Mouse (Mus musculus) CH12.LX (cell line): ENCODE measurements around the gene Acd. TPM values are rescaled to one million over a fixed set of nuclear protein-coding genes. Genes with fewer than 3 reads are reported as not detected.

Source experiments
- DNase-seq: peaks from one replicate; pipeline ENCODE4 v3.0.0-alpha.2; 2013; ENCODE audit errors: extremely low read depth
- H3K27ac ChIP-seq: 2 replicates; pipeline ENCODE4 v1.5.1; 2012; ENCODE audit warnings: low read depth, mild to moderate bottlenecking, control low read depth, moderate library complexity; ENCODE audit not compliant: insufficient read depth
- H3K27me3 ChIP-seq: replicated peaks from 2 replicates; pipeline ENCODE3; 2012; ENCODE audit warnings: inconsistent platforms
- H3K36me3 ChIP-seq, 2 experiments: replicated peaks in 1 of 2; 2 replicates each; pipeline versions ENCODE3 to v1.6.1; 2012; ENCODE audit warnings: inconsistent platforms in 1 of 2, low read length in 1 of 2, mild to moderate bottlenecking in 1 of 2, mixed read lengths in 1 of 2, moderate library complexity in 1 of 2; ENCODE audit not compliant: control insufficient read depth in 1 of 2, insufficient read depth in 1 of 2
- H3K4me1 ChIP-seq, 2 experiments: 2 replicates each; pipeline ENCODE4 v1.6.1; 2012; ENCODE audit warnings: inconsistent platforms in 1 of 2, moderate library complexity in 1 of 2; ENCODE audit not compliant: insufficient read depth in 2 of 2, control insufficient read depth in 1 of 2
- H3K4me2 ChIP-seq: 2 replicates; pipeline ENCODE4 v1.6.1; 2012; ENCODE audit warnings: low read depth, mild to moderate bottlenecking, control low read depth; ENCODE audit not compliant: poor library complexity, insufficient read depth, severe bottlenecking
- H3K4me3 ChIP-seq, 3 experiments: fragments of 150-350 bp in 1 of 3; sonication (generic) in 1 of 3; replicated peaks in 1 of 3; 2 replicates each; pipeline versions ENCODE3 to v1.5.1; 2011 to 2012; ENCODE audit warnings: low read depth in 2 of 3, low read length in 2 of 3, mild to moderate bottlenecking in 2 of 3, moderate library complexity in 2 of 3, control low read depth in 1 of 3, improper control_type of control experiment in 1 of 3, inconsistent platforms in 1 of 3, mixed read lengths in 1 of 3; ENCODE audit not compliant: poor library complexity in 1 of 3
- H3K79me2 ChIP-seq: replicated peaks from 2 replicates; pipeline ENCODE4 v1.6.1; 2012; ENCODE audit warnings: mild to moderate bottlenecking, moderate library complexity; ENCODE audit not compliant: control insufficient read depth, poor library complexity, insufficient read depth, severe bottlenecking; ENCODE audit errors: extremely low read depth
- H3K9ac ChIP-seq: 2 replicates; pipeline ENCODE4 v1.6.1; 2012; ENCODE audit warnings: low read depth, mild to moderate bottlenecking, control low read depth, moderate library complexity; ENCODE audit not compliant: insufficient read depth
- H3K9me3 ChIP-seq: replicated peaks from 2 replicates; pipeline ENCODE3; 2012; ENCODE audit warnings: low read length, inconsistent platforms, mixed read lengths
- CHD1 ChIP-seq: IDR thresholded peaks from 2 replicates; pipeline ENCODE4 v1.6.1; 2012; ENCODE audit warnings: low read depth, low read length, improper control_type of control experiment, inconsistent platforms
- CHD2 ChIP-seq: IDR thresholded peaks from 2 replicates; pipeline ENCODE4 v1.6.1; 2011; ENCODE audit warnings: low read length, improper control_type of control experiment
- HCFC1 ChIP-seq: IDR thresholded peaks from 2 replicates; pipeline ENCODE4 v1.6.1; 2012; ENCODE audit warnings: low read depth, mild to moderate bottlenecking, inconsistent platforms, low read length, improper control_type of control experiment
- JUN ChIP-seq: IDR thresholded peaks from 2 replicates; pipeline ENCODE4 v1.6.1; 2011; ENCODE audit warnings: low read depth, mild to moderate bottlenecking, low read length, improper control_type of control experiment, moderate library complexity; ENCODE audit not compliant: insufficient read depth
- JUND ChIP-seq: conservative IDR thresholded peaks from 2 replicates; pipeline ENCODE4 v1.6.1; 2011; ENCODE audit warnings: low read depth, low read length, improper control_type of control experiment
- KAT2A ChIP-seq: IDR thresholded peaks from 2 replicates; pipeline ENCODE4 v1.6.1; 2012; ENCODE audit warnings: low read length, improper control_type of control experiment, inconsistent platforms; ENCODE audit not compliant: insufficient replicate concordance
- MAFK ChIP-seq: IDR thresholded peaks from 2 replicates; pipeline ENCODE4 v1.6.1; 2011; ENCODE audit warnings: low read length, improper control_type of control experiment; ENCODE audit not compliant: insufficient replicate concordance
- MAX ChIP-seq: IDR thresholded peaks from 2 replicates; pipeline ENCODE4 v1.6.1; 2011; ENCODE audit warnings: low read length, improper control_type of control experiment
- NELFE ChIP-seq: IDR thresholded peaks from 2 replicates; pipeline ENCODE4 v1.6.1; 2011; ENCODE audit warnings: low read depth, low read length, improper control_type of control experiment
- PAX5 ChIP-seq: IDR thresholded peaks from 2 replicates; pipeline ENCODE4 v1.6.1; 2012; ENCODE audit warnings: low read length, inconsistent platforms, mixed read lengths
- POLR2A ChIP-seq: IDR thresholded peaks from 2 replicates; pipeline ENCODE4 v1.6.1; 2011; ENCODE audit warnings: low read depth, mild to moderate bottlenecking, improper control_type of control experiment, low read length
- RAD21 ChIP-seq: IDR thresholded peaks from 2 replicates; pipeline ENCODE4 v1.6.1; 2011; ENCODE audit warnings: low read depth, mild to moderate bottlenecking, low read length, improper control_type of control experiment, moderate library complexity
- TBP ChIP-seq: conservative IDR thresholded peaks from 2 replicates; pipeline ENCODE4 v1.6.1; 2011; ENCODE audit warnings: low read depth, low read length, improper control_type of control experiment
- UBTF ChIP-seq: IDR thresholded peaks from 2 replicates; pipeline ENCODE4 v1.6.1; 2012; ENCODE audit warnings: low read depth, mild to moderate bottlenecking, inconsistent platforms, low read length, improper control_type of control experiment, moderate library complexity
- USF1 ChIP-seq: IDR thresholded peaks from 2 replicates; pipeline ENCODE4 v1.6.1; 2014; ENCODE audit warnings: low read depth, mild to moderate bottlenecking, inconsistent platforms, low read length, improper control_type of control experiment
- ZMIZ1 ChIP-seq: IDR thresholded peaks from 2 replicates; pipeline ENCODE4 v1.6.1; 2012; ENCODE audit warnings: low read depth, mild to moderate bottlenecking, inconsistent platforms, low read length, improper control_type of control experiment
- dilution Hi-C: fragments of 300-500 bp; cut with MboI; formaldehyde crosslinking; loops from 2 replicates; pipeline ENCODE4 v1.14.3; 2020; ENCODE audit warnings: low sequenced_read_pairs; ENCODE audit not compliant: extremely low pct_unique_long_range_greater_than_20kb, extremely low pct_ligation_motif_present
- in situ Hi-C: fragments of 300-500 bp; cut with MboI; formaldehyde crosslinking; loops from 3 replicates; pipeline ENCODE4 v1.14.3; 2019; ENCODE audit warnings: low sequenced_read_pairs, low pct_ligation_motif_present, low pct_unique_long_range_greater_than_20kb, mixed read lengths
- polyA plus RNA-seq: library from polyadenylated mRNA; unstranded; fragments of >175 nt; gene quantifications from 2 replicates; pipeline ENCODE4 v1.2.1, GENCODE M21; 2012; ENCODE audit warnings: low read depth; ENCODE audit not compliant: insufficient read length
- total RNA-seq, 2 experiments: library from RNA; depleted of rRNA; stranded (reverse); fragments of 300-350 nt in 1 of 2; fragments of >200 nt in 1 of 2; gene quantifications; 2 replicates each; pipeline ENCODE4 v1.2.3; 2012 to 2014

The Acd gene
- total and polyA plus RNA-seq, 3 experiments = 5.2 to 40.0 (median 11.9) TPM

DNA sequence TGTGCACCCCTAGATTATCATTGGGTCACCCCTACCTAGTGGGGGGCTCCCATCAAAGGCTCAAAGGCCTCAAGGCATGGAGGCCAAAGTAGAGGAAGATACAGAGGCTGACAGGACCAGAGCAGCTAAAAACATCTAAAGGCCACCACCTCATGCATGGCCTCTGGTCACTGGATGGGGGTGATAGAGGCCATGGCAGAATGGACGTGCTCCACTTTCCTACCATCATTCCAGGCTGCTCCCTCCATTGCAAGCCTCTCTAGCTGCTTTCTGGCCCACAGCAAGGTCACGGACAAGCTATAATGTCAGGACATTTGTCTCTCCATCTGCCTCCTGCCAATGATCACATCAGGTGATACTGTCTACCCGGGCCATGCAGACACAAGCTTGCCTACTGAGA is 11.4 kb upstream of the Acd start:
- Histone ChIP-seq H3K79me2 (no peaks in the 10 kb centered on the region), H3K9ac (no peak overlapping the region), H3K36me3 (peaks cover 0 to 9% of the 10 kb centered on the region in 2 experiments), H3K27ac (no peak overlapping the region), H3K4me3 (no peak overlapping the region), H3K27me3 (no peaks in the 10 kb centered on the region), H3K4me1 (peaks cover 0 to 3% of the 10 kb centered on the region in 2 experiments; a peak in 2 of 4 replicates), H3K4me2 (no peak overlapping the region), H3K9me3 (no peaks in the 10 kb centered on the region)
- no peak for DNase-seq
- TF ChIP-seq USF1 = no peak
- TF ChIP-seq MAFK = no peak
- TF ChIP-seq JUN = no peak
- TF ChIP-seq KAT2A = no peak
- no peak for TF ChIP-seq TBP
- no peak for TF ChIP-seq UBTF
- no peak for TF ChIP-seq HCFC1
- no peak for TF ChIP-seq JUND
- dilution Hi-C loops = no loop called here
- in situ Hi-C loops = loop anchor here (5.0 to 25.0 kb wide), 2 partner anchors 215 to 325 kb away; no protein-coding TSS in a partner anchor

DNA sequence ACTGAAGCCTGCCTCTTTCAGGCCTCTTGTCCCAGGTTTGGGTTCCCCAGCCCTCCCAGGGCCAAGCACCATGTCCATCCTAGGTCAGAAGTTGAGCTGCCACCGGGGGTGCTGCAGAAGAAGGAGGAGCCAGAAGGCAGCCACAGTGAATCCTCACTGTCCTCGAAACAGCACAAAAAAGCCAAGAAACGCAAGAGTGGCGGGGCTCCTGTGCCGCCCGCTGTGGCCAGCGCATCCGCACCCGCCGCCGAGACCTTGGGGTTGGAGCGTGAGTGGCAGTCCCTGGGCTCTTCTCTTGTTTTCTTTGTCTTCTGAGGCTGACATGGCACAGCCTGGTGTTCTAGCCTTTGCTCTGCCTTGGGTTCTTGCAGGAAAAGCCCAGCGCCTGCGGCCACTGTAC is 8.4 kb upstream of the Acd start:
- dilution Hi-C loops (no loop called here), in situ Hi-C loops (loop anchor here (25.0 kb wide), 1 partner anchor 328 kb away; no protein-coding TSS in a partner anchor)
- DNase-seq = no peak
- Histone ChIP-seq H3K9ac (no peak overlapping the region), H3K4me3 (no peak overlapping the region), H3K4me1 (peaks cover 6 to 24% of the 10 kb centered on the region in 2 experiments), H3K27ac (no peak overlapping the region), H3K4me2 (no peak overlapping the region), H3K79me2 (no peaks in the 10 kb centered on the region; the same call in 1 of the 2 replicates), H3K27me3 (no peaks in the 10 kb centered on the region), H3K36me3 (peaks cover 3 to 10% of the 10 kb centered on the region in 2 experiments), H3K9me3 (no peaks in the 10 kb centered on the region)
- TF ChIP-seq ZMIZ1 = no peak
- TF ChIP-seq MAX = no peak
- TF ChIP-seq POLR2A = no peak
- no peak for TF ChIP-seq CHD2
- TF ChIP-seq UBTF = no peak
- no peak for TF ChIP-seq RAD21
- TF ChIP-seq PAX5 = no peak
- no peak for TF ChIP-seq CHD1
- no peak for TF ChIP-seq HCFC1
- no peak for TF ChIP-seq JUND
- no peak for TF ChIP-seq NELFE
- TF ChIP-seq KAT2A = no peak
